Mouse (Mus musculus): ENCODE measurements at regions not wholly inside any gene's neighbourhood (a gene's known extent, or its start where the extent isn't known, plus 50 kb on each side); places are given as distances from the start of the nearest gene placed in this dataset.

GRCm38 (mm10) chr12:91956411-91956810 is 107.5 kb upstream of the Sel1l start:
- TF ChIP-seq MAFK (IDR thresholded peaks at IDR 0.05; ENCODE audit: insufficient read depth, low read depth, low read length), result no peak
- no peak for TF ChIP-seq ZNF384 (IDR thresholded peaks at IDR 0.05; ENCODE audit: low read depth, low read length)

Data from ES-E14 (cell line).